In the genomic region with DNA sequence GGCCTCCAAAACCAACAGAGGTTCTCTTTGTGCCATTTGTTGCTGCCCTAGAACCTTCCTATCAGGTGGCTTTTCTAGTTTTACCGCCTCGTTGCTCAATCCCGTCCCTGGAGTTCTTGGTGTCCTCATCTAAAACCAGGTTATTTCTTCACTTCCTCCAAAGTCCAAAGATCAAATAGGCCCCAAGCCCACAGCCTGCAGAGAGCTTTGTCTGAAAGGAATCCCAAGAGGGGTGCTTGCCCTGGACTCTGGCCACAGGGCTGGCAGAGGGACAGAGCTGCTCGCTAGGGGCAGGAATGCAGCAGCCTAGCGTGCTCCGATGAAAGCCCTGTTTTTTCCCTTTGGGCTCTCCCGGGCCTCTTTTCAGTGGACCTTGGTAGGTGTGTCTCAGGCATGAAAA, we compare ENCODE assay signal across 8 mouse cellular contexts. TPM values are rescaled to one million over a fixed set of nuclear protein-coding genes. Genes with fewer than 3 reads are reported as not detected.
DNase-seq lines count a peak whose midpoint lies in the region; ATAC-seq and TF ChIP-seq lines count a peak whose summit lies in the region.

No protein-coding gene starts in this region.

- no peaks in the 10 kb centered on the region for H3K4me1 ChIP-seq in embryonic fibroblast, embryonic 13.5 days (ENCODE audit: control insufficient read depth, insufficient read depth, low read length)
- H3K4me1 ChIP-seq in heart, embryonic 16.5 days (ENCODE audit: control insufficient read depth, insufficient read depth, low read length), result peaks cover 24% of the 10 kb centered on the region

- H3K9me3 ChIP-seq in heart, embryonic 16.5 days (replicated peaks; ENCODE audit: control insufficient read depth, low read length), result no peaks in the 10 kb centered on the region

- H3K27ac ChIP-seq in embryonic fibroblast, embryonic 13.5 days (ENCODE audit: insufficient read depth, low read length), result peak overlapping the region; percentile 71
- H3K27ac ChIP-seq in heart, embryonic 16.5 days (ENCODE audit: low read length), result peak overlapping the region; percentile 95

- peak overlapping the region; percentile 76 for H3K4me3 ChIP-seq in embryonic fibroblast, embryonic 13.5 days (ENCODE audit: insufficient read depth, low read length)
- H3K4me3 ChIP-seq in heart, embryonic 16.5 days (ENCODE audit: low read length), result peak overlapping the region; percentile 72

- ATAC-seq in heart, embryonic 16.5 days (replicated peaks; ENCODE audit: extremely low read depth, insufficient read depth, low FRiP score), result no peak; the same call in 1 of the 2 replicates

- 8% methylated on average over 7 of the region's 7 CpGs for WGBS in heart, embryonic 16.5 days

- H3K27me3 ChIP-seq in heart, embryonic 16.5 days (ENCODE audit: control insufficient read depth, insufficient read depth, low read length), result no peaks in the 10 kb centered on the region

- no peak for TF ChIP-seq CTCF in embryonic fibroblast, embryonic 13.5 days (IDR thresholded peaks at IDR 0.05; ENCODE audit: borderline replicate concordance, insufficient read depth, low read length)

- H3K9ac ChIP-seq in heart, embryonic 16.5 days (ENCODE audit: low read length), result peak overlapping the region; percentile 69

- H3K36me3 ChIP-seq in heart, embryonic 16.5 days (ENCODE audit: control insufficient read depth, insufficient read depth), result no peaks in the 10 kb centered on the region

- peak overlapping the region; percentile 92 for H3K4me2 ChIP-seq in heart, embryonic 16.5 days (ENCODE audit: low read depth, low read length)

- 0 out of 2 replicates have a peak, but pooled peaks have one; percentile 30 for TF ChIP-seq POLR2A in embryonic fibroblast, embryonic 13.5 days (IDR thresholded peaks at IDR 0.05; ENCODE audit: low read depth, low read length)

- DNase-seq in thymus, postnatal 14 days, result peak; percentile 11
- no peak for DNase-seq in thymus, postnatal 10 days (ENCODE audit: low spot score in 2 of 2)
- DNase-seq in kidney, postnatal 36 days, result peak; percentile 89 to 93
- peak; percentile 78 to 92 for DNase-seq in lung, postnatal 4 days
- peak; percentile 76 for DNase-seq in testis, postnatal 10 days (ENCODE audit: low spot score)
- no peak for DNase-seq in thymus, postnatal 4 days

RNA-seq across cellular contexts. Expression of a gene that starts 1.0 kb away (rescaled TPM):
- 15.9 and 20.7 TPM in 2 replicates for polyA plus RNA-seq in embryonic fibroblast, embryonic 13.5 days (2011; ENCODE audit: insufficient read length, low read depth, missing spikeins)
- 9.6 and 10.5 TPM in 2 replicates for polyA plus RNA-seq in heart, embryonic 16.5 days (2015; fragmentation: Nextera tagmentation; extraction: Ambion mirVana)

RNA-seq across cellular contexts. Expression of a gene that starts 13.5 kb away (rescaled TPM):
- polyA plus RNA-seq in embryonic fibroblast, embryonic 13.5 days (2011; ENCODE audit: insufficient read length, low read depth, missing spikeins), result 0.58 TPM in 2 replicates
- polyA plus RNA-seq in heart, embryonic 16.5 days (2015; fragmentation: Nextera tagmentation; extraction: Ambion mirVana), result 2.6 and 2.8 TPM in 2 replicates

RNA-seq across cellular contexts. Expression of a gene that starts 54.1 kb away (rescaled TPM):
- polyA plus RNA-seq in embryonic fibroblast, embryonic 13.5 days (2011; ENCODE audit: insufficient read length, low read depth, missing spikeins), result not detected in 2 replicates
- polyA plus RNA-seq in heart, embryonic 16.5 days (2015; fragmentation: Nextera tagmentation; extraction: Ambion mirVana), result 0.21 and 0.42 TPM in 2 replicates

Comparison
In these comparisons a context has a peak if more than half of its experiments do, and no peak if none do; other contexts are left out.
1. DNase-seq: peak in thymus, postnatal 14 days (single experiment), kidney, postnatal 36 days (2 of 2), lung, postnatal 4 days (2 of 2) and testis, postnatal 10 days (single experiment); none in thymus, postnatal 10 days (0 of 2) and thymus, postnatal 4 days (single experiment).